Mouse (Mus musculus) cerebellum, postnatal 4 days (tissue): ENCODE results near the gene Gm20388.
"Not testable (repeated sequence)": the region's sequence is repeated elsewhere in the genome, so short reads cannot be mapped to it uniquely, and the experiment has no call there.

Experiments used
- DNase-seq, 2 experiments: peaks; one replicate each; pipeline ENCODE4 v3.0.0; 2022; ENCODE audit warnings: low spot score in 2 of 2, mixed read lengths in 1 of 2

Gene Gm20388

DNA sequence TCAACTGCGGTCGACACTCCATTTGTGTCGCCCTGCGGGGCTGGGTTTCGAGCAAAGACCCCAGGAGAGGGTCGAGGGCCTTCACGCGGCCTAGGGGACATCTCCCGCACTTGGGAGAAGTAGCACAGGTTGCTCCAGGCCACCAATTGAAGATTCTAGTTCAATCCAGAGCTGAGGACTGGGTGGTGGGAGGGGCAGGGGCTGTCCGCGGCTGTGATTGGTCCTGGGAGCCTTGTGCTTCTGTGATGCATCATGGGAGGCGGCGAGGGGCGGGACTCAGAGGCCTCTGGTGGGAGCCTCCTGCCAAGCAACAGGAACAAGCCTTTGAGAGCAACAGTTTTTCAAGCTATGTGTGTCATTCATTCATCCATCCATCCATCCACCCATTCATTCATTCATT lies 1362.6 kb downstream of the Gm20388 start:
- peak in 1 of 2 experiments; percentile 44 for DNase-seq

DNA sequence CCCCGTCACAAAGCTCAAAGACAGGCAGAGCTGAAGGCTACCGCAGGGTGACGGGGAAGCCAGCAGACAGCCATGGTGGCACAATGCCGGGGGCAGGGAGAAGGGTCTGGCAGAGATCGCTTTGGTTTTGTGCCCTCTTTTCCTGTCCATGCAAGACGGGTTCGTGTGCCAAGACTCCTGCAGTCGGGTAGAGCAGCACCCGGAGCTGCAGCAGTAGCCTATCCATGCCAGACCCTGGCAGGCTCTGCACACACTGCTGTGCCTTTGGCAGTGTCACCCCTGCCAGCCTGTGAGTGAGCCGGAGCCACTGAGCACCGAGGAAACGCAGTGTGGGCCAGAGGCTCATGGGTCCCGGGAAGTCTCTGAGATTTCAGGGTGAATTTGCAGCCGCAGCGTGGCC lies 1363.0 kb downstream of the Gm20388 start:
- peak; percentile 44 to 86 for DNase-seq

DNA sequence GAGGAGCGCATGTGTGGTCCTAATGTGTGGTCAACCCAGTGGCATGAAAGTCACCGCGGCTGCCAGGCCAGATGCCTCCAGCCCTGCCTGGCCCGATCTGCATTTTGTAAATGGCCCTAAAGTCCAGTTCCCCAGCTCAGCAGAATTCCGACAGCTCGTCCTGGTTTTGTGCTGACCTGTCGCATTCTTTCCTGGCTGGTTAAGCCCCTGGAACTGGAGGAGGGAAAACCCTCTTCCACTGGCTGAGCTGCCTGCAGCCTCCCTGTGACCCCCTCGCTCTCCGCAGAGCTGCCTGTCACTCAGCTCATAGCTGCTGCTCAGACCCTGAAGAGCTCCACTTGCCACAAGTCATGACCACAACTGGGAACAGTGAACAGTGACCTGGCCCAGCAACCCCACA lies 1369.8 kb downstream of the Gm20388 start:
- no peak for DNase-seq

DNA sequence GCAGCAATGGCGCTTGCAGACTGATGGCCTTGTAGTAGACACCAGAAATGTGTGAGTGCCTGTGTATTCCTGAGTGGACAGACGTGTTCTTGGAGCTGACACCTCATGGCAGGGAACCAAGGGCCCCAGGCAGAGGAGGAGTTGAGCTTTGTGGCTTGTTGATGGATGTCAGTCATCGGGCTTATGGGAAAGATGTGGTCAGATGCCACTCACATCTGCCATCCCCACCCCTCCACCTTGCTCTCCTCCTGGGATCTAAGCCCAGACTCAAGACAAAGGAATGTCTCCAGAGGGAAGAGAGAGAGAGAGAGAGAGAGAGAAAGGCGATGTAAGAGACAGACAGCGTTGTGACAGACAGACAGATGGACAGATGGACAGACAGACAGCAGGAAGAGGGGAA lies 1378.7 kb downstream of the Gm20388 start:
- no peak for DNase-seq

DNA sequence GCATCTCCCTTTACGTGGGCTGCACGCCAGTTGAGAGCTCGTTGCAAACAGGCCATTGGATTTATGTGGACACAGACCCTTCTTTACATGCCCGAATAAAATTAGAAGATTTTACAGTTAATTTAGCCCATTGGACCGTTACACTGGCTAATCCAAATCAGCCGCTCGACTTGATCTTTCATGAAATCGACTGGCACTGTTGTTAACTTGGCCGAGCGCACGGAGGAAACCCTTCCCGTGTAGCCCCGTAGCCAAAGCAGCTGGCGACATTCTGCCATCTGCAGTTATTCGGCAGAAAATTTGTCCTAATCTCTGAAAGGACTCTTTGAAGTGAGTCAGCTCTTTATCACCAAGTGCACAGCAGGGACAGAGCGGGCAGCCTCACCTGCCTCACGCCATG lies 1379.9 kb downstream of the Gm20388 start:
- DNase-seq = peak in 1 of 2 experiments; percentile 65

DNA sequence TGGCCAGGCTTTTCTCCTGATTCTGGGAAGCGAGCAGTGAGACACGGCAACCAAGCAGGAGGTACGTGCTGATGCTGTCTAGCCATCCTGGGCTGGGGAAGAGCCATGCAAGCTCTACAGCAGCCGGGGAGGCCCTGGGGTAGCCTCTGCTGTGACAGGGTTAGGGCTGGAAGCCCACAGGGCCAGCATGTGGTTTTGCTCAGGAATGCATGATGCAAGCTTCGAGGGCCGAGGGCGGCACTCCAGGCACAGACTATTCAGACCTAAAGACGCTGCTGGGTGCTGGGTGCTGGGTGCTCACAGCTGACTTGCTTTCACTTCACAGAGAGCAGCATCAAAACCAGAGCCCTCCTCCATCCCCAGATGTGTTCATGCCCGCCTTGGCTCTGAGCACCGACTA lies 1382.8 kb downstream of the Gm20388 start:
- DNase-seq = no peak

DNA sequence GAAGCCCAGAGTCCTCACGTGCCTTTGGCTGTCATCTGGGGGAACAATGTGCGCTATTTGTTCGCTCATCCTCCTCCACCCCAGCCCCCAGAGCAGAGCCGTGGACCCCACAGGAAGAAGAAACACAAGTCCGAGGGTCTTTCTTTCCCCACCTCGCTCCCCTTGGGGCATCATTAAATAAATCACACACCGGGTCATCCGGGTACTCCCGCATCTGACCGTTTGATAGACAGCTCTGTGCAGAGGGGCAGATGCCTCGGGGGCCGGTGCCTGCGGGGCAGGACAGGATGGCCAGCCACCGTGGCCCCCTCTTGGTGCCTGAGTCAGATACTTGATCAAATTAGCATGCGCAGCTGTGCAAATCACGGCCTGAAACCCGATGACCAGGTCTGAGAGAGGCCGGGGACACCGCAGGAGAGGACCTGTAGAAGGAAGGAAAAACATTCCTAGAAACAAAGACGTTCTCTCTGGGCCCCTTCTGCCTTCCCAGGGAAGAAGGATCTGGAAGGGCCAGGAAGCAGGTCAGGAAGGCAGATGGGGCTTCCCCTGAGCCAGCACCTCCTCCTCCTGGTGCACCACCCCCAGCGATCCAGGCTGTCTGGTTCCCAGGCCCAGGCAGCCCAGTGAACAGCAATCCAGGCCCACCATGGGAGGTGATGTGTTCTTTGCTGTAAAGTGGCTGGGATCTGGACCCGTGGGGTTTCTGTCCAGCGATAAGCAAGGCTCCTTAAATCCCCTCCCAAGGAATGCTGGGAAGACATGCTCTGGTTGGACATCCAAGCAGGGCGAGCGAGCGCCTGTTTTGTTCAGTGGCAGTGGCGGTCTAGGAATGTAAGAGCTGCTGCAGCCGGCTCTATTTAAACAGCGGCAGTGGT lies 1383.8 kb downstream of the Gm20388 start:
- DNase-seq = no peak

DNA sequence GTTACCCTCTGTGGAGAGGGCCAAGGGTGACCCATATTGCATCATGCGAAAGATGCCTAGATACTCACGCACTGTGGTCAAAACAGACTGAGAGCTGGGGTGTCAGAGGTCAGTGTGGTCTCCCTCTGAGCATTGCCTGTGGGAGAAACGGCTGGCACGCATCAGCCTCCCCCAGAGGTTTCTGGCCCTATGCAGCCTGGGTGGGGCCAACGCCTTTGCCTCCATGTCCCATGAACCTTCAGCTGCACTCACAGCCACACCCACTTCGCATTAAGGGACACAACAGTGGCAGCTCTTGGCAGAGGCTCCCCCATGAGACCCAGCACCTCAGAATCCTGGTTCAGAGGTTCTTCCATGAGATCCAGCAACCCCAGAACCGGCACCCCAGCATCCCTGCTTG lies 1385.4 kb downstream of the Gm20388 start:
- no peak for DNase-seq

DNA sequence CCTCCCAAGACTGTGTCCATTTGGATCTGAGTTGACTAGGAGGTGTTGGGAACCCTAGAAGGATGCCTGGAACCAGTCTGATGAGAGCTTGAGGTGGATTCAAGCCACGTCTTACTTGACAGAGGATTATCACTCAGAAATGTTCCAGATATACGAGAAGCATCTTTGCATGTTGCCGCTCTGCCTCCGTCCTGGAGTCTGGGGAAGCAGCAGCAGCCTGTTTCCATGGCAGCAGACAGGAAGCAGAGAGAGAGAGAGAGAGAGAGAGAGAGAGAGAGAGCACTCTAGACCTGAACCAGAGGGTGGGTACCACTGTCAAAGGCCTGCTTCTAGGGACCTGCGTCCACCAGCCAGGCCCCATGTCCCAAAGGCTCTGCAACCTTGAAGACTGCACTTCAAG lies 1386.0 kb downstream of the Gm20388 start:
- DNase-seq = no peak

DNA sequence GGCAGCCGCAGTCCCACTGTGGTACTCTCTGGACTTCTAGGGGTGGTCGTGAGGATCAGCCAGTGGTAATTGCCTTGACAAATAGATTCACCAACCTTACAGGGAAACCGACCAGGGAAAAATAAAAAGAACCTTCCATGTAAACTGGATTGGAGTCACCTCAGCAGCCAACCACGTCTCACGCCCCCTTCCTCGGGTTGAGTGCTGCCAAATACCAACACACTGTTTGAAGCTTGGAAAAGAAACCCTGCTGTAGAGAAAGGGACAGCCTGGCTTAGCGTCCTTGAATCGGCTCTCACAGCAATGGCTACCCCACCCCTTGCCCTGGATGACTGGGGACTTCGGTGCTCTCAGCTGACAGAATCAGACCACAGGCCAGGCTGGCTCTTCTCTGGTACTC lies 1386.7 kb downstream of the Gm20388 start:
- no peak for DNase-seq

DNA sequence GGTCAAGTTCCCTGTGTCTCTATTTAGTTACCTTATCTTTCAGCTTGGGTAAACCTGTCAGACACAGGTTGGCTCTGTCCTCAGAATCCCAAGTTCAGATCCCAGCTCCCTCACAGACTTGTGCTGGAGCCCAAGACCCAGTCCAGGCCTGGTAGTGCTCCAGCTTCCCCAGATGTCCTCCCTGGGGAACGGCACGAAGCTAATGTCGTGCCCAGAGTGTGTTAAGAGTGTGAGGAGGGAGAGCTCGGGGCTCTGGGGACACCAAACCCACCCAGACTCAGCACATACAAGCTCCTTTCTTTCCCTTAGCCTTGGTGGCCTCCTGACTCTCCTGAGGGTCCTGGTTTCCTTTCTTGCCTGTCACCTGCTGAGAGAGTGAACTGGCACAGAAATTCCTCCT lies 1389.4 kb downstream of the Gm20388 start:
- DNase-seq = no peak

DNA sequence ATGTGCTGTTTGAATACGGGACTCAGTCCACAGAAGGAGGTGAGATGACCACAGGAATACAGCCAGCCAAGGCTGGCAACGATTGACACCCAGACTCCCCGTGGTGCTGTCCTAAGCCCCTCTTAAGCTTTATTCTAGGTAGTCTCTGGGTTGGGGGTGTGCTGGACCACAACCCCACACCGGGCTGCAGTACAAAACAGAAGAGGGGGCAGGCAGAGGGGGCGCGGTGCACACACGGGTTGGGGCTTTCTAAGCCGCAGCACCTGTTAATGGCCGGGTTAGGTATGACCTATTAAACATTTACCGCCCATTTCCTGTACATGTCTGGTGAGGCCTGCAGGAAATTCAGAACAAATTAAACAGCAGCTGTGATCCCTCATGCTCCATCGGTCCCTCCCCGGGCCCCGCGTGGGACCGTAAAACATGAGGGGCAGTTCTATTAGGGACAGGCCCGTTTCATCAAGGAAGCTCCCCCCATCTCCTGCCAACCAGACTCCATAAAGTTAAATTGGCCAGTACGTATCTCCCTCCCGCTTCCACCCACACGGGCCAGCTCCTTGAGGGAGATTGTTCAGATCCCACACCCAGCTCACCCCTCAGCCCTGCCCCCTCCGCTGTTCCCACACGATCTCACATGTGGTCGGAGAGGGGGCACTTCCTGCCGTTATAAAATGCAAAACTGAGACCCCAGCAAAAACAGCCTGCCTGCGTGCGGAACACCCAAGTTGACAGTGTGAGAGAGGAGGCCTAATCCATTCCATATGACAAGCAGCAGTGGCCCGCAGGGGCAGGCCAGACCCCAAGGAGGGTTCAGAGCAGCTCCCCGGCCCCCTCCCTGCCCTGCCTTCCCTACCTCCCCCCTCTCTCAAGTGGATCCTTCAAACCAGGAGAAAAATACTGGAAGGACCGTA lies 1390.1 kb downstream of the Gm20388 start:
- no peak for DNase-seq

DNA sequence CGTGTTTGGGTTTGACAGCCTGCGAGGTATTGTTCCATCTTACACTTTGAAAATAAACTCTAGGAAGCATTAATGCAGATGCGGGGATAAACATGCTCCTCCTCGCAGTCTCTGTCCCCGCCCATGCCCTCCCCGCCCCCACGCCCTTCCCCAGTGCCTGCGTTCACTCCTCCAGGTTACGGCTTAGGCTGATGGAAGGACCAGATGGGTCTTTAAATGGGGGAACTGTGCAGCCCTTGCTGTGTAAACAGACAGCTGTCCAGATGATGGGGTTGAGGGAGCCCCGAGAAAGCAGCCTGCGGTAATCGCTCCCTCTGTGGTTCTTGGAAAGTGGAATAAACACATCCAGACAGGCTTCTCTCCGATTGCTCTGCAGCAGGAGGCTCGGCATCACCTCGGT lies 1390.8 kb downstream of the Gm20388 start:
- DNase-seq = no peak

DNA sequence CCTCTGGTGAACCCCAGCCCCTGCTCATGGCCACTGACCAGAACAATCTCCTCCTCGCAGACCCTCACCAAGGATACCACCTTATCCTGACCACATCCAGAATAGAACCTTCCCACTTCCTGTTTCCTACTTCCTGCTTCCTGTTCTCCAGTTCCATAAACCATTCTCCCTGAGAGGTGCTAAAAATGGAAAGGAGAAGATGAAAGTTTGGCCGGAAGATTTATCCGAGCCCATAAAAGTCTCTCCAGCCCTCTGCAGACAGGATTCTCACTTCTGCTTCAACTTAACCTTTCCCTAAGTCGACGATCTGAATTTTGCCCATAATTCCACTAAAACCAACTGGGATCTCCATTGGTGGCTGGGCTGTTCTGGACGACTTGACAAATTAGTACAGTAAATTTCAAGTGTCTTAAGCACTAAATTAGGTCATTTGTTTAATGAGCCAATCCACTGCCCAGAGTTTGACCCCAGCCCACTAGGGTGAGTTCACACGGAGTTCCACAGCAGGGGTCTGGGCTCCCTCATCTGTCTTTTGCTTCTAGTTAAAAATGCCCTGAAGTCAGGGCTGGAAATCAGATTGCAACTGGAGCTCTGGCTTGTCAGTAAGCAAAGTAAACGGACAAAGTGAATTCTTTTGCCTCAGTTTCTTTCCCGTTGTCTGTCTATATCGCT lies 1391.5 kb downstream of the Gm20388 start:
- DNase-seq = no peak

DNA sequence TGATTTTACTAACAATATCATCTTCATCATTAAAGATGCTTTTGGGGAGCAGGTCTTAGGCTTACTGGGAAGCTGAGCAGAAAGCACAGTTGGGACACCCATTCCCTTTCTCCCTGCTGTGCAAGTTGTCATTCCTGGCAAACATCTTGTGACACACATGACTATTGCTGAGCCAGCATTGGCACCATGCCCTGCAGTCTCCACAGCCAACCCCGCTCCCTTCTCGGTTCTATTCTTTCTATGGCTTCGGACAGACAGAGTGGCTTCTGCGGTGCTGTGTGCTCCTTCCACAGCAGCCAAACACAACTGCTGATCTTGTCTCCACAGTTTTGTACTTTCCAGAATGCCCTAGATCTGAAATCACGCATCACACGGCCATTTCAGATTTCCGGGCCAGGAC lies 1397.1 kb downstream of the Gm20388 start:
- peak in 1 of 2 experiments; percentile 49 for DNase-seq

DNA sequence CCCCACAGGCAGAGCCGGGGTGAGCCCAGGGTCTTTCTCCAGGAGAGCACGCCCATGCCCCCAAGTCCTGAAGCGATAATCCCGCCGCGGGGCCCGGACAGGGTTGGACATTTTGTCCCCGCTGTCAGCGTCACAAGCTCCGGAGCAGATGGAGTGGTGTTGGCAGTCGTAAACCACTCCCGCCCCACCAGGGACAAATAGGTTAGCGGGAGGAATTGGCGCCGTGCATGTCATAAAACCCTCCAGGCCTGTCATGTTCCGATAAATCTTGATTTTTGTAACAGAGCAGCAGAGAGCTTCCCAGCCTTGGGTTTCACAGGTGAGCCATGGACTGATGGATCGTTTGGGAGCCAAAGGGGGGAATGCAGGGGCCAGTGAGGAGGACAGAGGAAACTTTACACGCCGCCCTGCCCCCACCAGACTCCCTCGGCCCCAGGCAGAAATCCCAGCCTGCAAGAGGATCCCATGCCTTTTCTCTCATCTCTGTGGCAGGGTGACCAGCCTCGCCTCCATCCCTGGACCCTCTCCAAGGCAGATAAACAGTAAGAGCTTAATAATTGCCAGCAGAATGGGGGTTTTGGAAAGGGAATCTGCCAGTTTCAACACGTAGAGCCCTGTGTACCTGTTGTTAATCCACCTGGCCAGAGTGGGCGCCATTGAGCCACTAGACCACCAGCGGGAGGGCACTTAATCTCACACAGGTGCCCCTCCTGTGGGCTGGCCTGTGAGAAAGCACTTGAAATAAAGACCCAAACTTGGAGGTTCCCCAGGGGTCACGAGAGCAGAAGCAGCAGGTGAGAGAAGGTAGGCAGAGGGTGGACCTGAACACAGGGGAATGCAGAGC lies 1400.6 kb downstream of the Gm20388 start:
- DNase-seq = no peak

DNA sequence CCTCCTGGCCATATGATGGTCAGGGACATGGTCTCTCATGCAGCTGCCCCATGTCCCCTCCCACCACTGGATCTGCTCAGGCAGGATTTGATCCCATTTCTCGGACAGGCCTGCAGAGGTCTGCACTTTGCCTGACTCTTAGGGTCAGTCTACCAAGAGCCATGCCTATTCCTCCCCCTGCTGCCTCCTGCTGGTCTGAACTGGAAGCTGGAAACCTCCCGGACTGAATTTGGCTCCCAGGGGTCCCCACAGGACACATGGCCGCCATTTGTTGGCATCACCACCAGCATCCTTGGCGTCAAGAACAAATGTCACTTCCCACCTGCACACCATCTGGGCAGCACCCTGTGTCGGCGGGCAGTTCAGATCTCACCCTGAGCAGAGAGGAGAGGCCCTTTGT lies 1402.8 kb downstream of the Gm20388 start:
- no peak for DNase-seq

DNA sequence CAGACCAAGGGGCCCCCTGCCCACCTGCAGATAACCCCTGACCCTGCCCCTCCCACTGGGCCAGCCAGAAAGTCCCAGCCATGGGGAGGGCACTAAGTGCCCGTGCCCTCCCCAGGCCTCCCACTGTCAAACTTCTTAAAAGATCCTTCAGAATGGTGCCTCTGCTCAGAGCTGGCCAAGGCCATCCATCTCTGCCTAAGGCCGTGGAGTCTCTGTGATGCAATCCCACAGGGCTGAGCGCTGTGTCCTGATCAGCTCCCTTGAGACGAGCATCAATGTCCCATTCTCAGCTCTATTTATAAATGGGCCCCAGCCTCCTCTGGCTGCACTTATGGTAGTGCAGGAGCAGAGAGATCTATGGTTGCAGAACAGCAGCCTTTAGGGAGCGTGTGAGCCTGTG lies 1403.4 kb downstream of the Gm20388 start:
- no peak for DNase-seq

DNA sequence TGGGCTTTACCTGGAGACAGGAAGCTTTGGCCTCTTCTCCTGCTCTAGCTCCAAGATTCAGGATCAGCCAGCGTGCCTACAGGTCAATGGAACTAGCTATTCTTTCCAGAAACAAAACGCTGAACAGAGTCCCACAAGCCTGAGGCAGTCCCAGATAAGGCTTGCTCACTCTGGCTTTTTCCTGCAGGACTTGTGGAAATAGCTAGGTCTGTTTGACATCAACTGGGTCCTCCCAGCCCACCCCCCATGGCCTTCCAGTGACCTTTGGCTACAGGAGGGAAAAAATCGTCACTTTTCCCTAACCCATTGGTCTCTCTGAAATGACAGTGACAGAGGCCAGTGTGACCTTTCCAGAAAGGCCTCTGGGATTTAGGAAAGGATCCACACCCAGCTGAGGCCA lies 1404.9 kb downstream of the Gm20388 start:
- DNase-seq = no peak

DNA sequence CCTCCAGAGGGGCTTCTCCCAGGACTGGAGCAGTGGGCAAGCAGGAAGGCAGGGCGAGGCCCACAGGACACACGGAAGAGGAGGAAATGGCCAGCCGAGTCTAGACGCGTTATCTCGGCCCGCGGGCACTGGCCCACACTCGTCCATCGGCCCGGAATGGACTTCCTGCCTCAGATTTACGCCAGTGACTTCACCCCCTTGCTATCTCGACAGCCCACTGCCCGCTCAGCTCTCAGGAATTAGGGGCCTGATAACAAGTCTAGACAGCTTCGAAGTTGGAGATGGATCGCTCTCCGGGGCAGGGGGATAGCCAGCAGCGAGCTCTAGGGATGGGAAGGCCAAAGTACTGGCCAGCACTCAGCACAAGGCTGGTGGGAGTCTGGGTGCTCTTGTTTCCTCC lies 1405.4 kb downstream of the Gm20388 start:
- no peak for DNase-seq

DNA sequence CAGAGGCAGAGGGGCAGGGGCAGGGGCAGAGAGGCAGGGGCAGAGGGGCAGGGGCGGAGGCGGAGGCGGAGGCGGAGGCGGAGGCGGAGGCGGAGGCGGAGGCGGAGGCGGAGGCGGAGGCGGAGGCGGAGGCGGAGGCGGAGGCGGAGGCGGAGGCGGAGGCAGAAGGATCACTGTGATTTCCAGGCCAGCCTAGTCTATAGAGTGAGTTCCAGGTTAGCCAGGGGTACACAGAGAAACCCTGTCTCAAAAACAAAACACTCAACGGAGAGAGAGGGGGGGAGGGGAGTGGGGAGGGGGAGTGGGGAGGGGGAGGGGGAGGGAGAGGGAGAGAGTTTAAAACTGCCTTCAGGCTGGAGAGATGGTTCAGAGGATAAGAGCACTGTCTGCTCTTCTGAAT lies 1408.1 kb downstream of the Gm20388 start:
- DNase-seq = not testable (repeated sequence)
